ENCODE assay signal across 26 mouse cellular contexts in genomic region chr13:98107621-98108020, GRCm38 (mm10).
"Had no signal": no experiment of that assay in that cellular context is flagged by ENCODE, and none has a peak within 500 bp of the region (broad histone marks: within the 10 kb centered on the region; RNA-seq: fewer than 3 reads in every experiment).

No protein-coding gene starts in this region.

- H3K4me2 ChIP-seq: heart, embryonic 12.5 days; hindbrain, embryonic 12.5 days; hindbrain, embryonic 14.5 days; intestine, embryonic 15.5 days; limb, embryonic 12.5 days; liver, embryonic 11.5 days had no signal

- ATAC-seq: hindbrain, embryonic 16.5 days; inflammation-experienced regulatory T-cells, adult 6 months; intestine, embryonic 15.5 days; intestine, postnatal 0 days had no signal

- H3K27ac ChIP-seq: gastrocnemius, adult 2 months; heart, embryonic 10.5 days; hindbrain, embryonic 10.5 days; hindbrain, embryonic 12.5 days; hindbrain, embryonic 14.5 days; intestine, embryonic 15.5 days; left cerebral cortex, adult 2 months; limb, embryonic 10.5 days; limb, embryonic 12.5 days had no signal

- H3K36me3 ChIP-seq: heart, embryonic 10.5 days; heart, embryonic 12.5 days; hindbrain, embryonic 10.5 days; hindbrain, embryonic 12.5 days; intestine, embryonic 15.5 days; limb, embryonic 10.5 days; limb, embryonic 12.5 days had no signal

- H3K9ac ChIP-seq: heart, embryonic 12.5 days; hindbrain, embryonic 12.5 days; hindbrain, embryonic 14.5 days; intestine, embryonic 15.5 days; limb, embryonic 12.5 days had no signal

- H3K27me3 ChIP-seq: heart, embryonic 12.5 days; hindbrain, embryonic 12.5 days; intestine, embryonic 15.5 days; limb, embryonic 12.5 days had no signal

- H3K4me1 ChIP-seq: heart, embryonic 10.5 days; heart, embryonic 12.5 days; hindbrain, embryonic 10.5 days; hindbrain, embryonic 12.5 days; limb, embryonic 10.5 days; limb, embryonic 12.5 days had no signal

- H3K9me3 ChIP-seq: heart, embryonic 10.5 days; hindbrain, embryonic 10.5 days; hindbrain, embryonic 12.5 days; intestine, embryonic 15.5 days had no signal

- DNase-seq: gastrocnemius, adult 2 months; gastrocnemius, postnatal 10 days; gastrocnemius, postnatal 25 days; heart, adult 18-20 months; heart, postnatal 10 days; heart, postnatal 4 days; kidney, adult 18-20 months; kidney, adult 8-10 months; kidney, postnatal 10 days; kidney, postnatal 25 days; kidney, postnatal 4 days; layer of hippocampus, adult 9-11 months; liver had no signal

- H3K4me3 ChIP-seq: gastrocnemius, adult 2 months; heart, embryonic 10.5 days; heart, embryonic 12.5 days; hindbrain, embryonic 10.5 days; hindbrain, embryonic 12.5 days; intestine, embryonic 15.5 days; left cerebral cortex, adult 2 months; limb, embryonic 10.5 days; limb, embryonic 12.5 days had no signal
